Mouse (Mus musculus) embryonic facial prominence, embryonic 10.5 days (tissue): ENCODE results near the gene Il6ra. TPM values are rescaled to one million over a fixed set of nuclear protein-coding genes. Genes with fewer than 3 reads are reported as not detected.

Source experiments
- DNase-seq: peaks from one replicate; pipeline ENCODE4 v3.0.0-alpha.2; 2017; ENCODE audit warnings: low spot score
- H3K27ac ChIP-seq: fragments of 300-500 bp; sonication (generic); replicated peaks from 2 replicates; pipeline ENCODE4 v1.5.1; 2016; ENCODE audit warnings: mild to moderate bottlenecking
- H3K27me3 ChIP-seq: fragments of 300-500 bp; sonication (generic); replicated peaks from 2 replicates; pipeline ENCODE4 v1.6.1; 2016; ENCODE audit warnings: low read depth, mild to moderate bottlenecking; ENCODE audit not compliant: poor library complexity, severe bottlenecking
- H3K36me3 ChIP-seq: fragments of 300-500 bp; sonication (generic); replicated peaks from 2 replicates; pipeline ENCODE4 v1.6.1; 2016; ENCODE audit warnings: mild to moderate bottlenecking, moderate library complexity
- H3K4me1 ChIP-seq: fragments of 300-500 bp; sonication (generic); 2 replicates; pipeline ENCODE4 v1.6.1; 2016
- H3K4me3 ChIP-seq: fragments of 300-500 bp; sonication (generic); 2 replicates; pipeline ENCODE4 v1.5.1; 2016; ENCODE audit warnings: mild to moderate bottlenecking, moderate library complexity
- H3K9me3 ChIP-seq: fragments of 300-500 bp; sonication (generic); 2 replicates; pipeline ENCODE4 v1.6.1; 2016; ENCODE audit warnings: mild to moderate bottlenecking
- WGBS: fragments of 180-500 bp; shearing (Covaris S2); methylation state at CpG from one replicate; pipeline ENCODE4 v1.1.7; 2016; 5-methylcytosine and 5-hydroxymethylcytosine counted together
- polyA plus RNA-seq: library from polyadenylated mRNA; unstranded; fragments of >200 nt; fragmentation: Nextera tagmentation; extraction: Ambion mirVana; gene quantifications from 2 replicates; pipeline ENCODE4 v1.2.1, GENCODE M21; 2016

The Il6ra gene
- polyA plus RNA-seq, 1 experiment from 2014 or later, result 0.61 TPM

GRCm38 (mm10) chr3:89821548-89822480 lies 91.2 kb downstream of the Il6ra start:
- Histone ChIP-seq H3K36me3 (no peaks in the 10 kb centered on the region), H3K4me1 (no peaks in the 10 kb centered on the region), H3K27ac (no peak overlapping the region), H3K9me3 (no peaks in the 10 kb centered on the region), H3K4me3 (no peak overlapping the region), H3K27me3 (no peaks in the 10 kb centered on the region)
- 74% methylated on average over 10 of the region's 10 CpGs for WGBS
- no peak for DNase-seq

GRCm38 (mm10) chr3:89821096-89821513 lies 91.9 kb downstream of the Il6ra start:
- H3K27ac ChIP-seq, result no peak overlapping the region
- no peaks in the 10 kb centered on the region for H3K27me3 ChIP-seq
- WGBS, result 88% methylated on average over 11 of the region's 11 CpGs
- no peaks in the 10 kb centered on the region for H3K4me1 ChIP-seq
- no peak for DNase-seq
- no peaks in the 10 kb centered on the region for H3K36me3 ChIP-seq
- H3K4me3 ChIP-seq, result no peak overlapping the region
- no peaks in the 10 kb centered on the region for H3K9me3 ChIP-seq

- no peak for DNase-seq
- Histone ChIP-seq H3K9me3 (no peaks in the 10 kb centered on the region), H3K27ac (no peak overlapping the region), H3K4me1 (no peaks in the 10 kb centered on the region), H3K27me3 (no peaks in the 10 kb centered on the region), H3K4me3 (no peak overlapping the region), H3K36me3 (no peaks in the 10 kb centered on the region)
- 88% methylated on average over 12 of the region's 12 CpGs for WGBS
Observed at GRCm38 (mm10) chr3:89820311-89821095, 92.5 kb downstream of the Il6ra start.

GRCm38 (mm10) chr3:89819897-89820296 lies 93.1 kb downstream of the Il6ra start:
- Histone ChIP-seq H3K9me3 (no peaks in the 10 kb centered on the region), H3K27me3 (no peaks in the 10 kb centered on the region), H3K4me1 (no peaks in the 10 kb centered on the region), H3K36me3 (no peaks in the 10 kb centered on the region), H3K27ac (no peak overlapping the region), H3K4me3 (no peak overlapping the region)
- 74% methylated on average over 7 of the region's 7 CpGs for WGBS
- no peak for DNase-seq

GRCm38 (mm10) chr3:89818605-89819004 lies 94.4 kb downstream of the Il6ra start:
- Histone ChIP-seq H3K9me3 (no peaks in the 10 kb centered on the region), H3K4me3 (no peak overlapping the region), H3K27me3 (no peaks in the 10 kb centered on the region), H3K4me1 (no peaks in the 10 kb centered on the region), H3K27ac (no peak overlapping the region), H3K36me3 (no peaks in the 10 kb centered on the region)
- DNase-seq, result no peak
- WGBS, result 78% methylated on average over 3 of the region's 3 CpGs

DNA sequence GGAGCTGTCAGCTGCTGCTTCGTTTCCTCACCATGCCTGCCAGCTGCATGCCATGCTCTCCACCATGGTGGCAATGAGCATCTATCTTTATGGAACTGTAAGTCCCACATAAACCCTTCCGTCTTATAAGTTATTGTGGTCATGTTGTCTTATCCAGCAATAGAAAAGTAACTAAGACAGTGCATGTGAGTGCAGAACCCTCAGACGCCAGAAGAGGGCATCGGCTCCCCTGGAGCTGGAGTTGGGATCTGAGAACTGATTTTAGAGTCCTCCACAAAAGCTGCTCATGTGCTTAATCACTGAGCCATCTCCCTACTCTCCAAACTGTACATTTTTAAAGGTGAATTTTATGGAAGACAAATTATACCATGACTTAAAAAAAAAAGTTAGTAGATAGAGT lies 95.9 kb downstream of the Il6ra start:
- WGBS, result 63% methylated on average over 4 of the region's 4 CpGs
- H3K4me3 ChIP-seq, result no peak overlapping the region
- H3K9me3 ChIP-seq, result no peaks in the 10 kb centered on the region
- no peaks in the 10 kb centered on the region for H3K4me1 ChIP-seq
- H3K36me3 ChIP-seq, result no peaks in the 10 kb centered on the region
- no peak overlapping the region for H3K27ac ChIP-seq
- no peak for DNase-seq
- H3K27me3 ChIP-seq, result no peaks in the 10 kb centered on the region

Other genes with a start within 250 kb of the Il6ra start
- gene Adar, start 198.2 kb downstream of the Il6ra start, polyA plus RNA-seq, result 16.4 and 17.5 TPM in 2 replicates
- 3.7 and 4.8 TPM in 2 replicates for gene Chrnb2, start 148.6 kb downstream of the Il6ra start, polyA plus RNA-seq
- gene Ube2q1, start 139.6 kb downstream of the Il6ra start, polyA plus RNA-seq, result 12.7 and 13.2 TPM in 2 replicates
- gene She, start 81.8 kb downstream of the Il6ra start, polyA plus RNA-seq, result 2.5 and 2.7 TPM in 2 replicates
- gene Atp8b2, start 50.3 kb upstream of the Il6ra start, polyA plus RNA-seq, result 12.6 and 13.3 TPM in 2 replicates
- gene Hax1, start 85.6 kb upstream of the Il6ra start, polyA plus RNA-seq, result 200 and 206 TPM in 2 replicates
- gene 4933434E20Rik, start 138.4 kb upstream of the Il6ra start, polyA plus RNA-seq, result 181 and 195 TPM in 2 replicates
- gene Ubap2l, start 139.4 kb upstream of the Il6ra start, polyA plus RNA-seq, result 240 and 243 TPM in 2 replicates
- gene Tpm3, start 159.5 kb upstream of the Il6ra start, polyA plus RNA-seq, result 597 and 601 TPM in 2 replicates
- 0.55 and 0.59 TPM in 2 replicates for gene Nup210l, start 190.9 kb upstream of the Il6ra start, polyA plus RNA-seq